Mouse (Mus musculus) kidney, adult 2 months (tissue): ENCODE measurements around the gene P3h2. TPM values are rescaled to one million over a fixed set of nuclear protein-coding genes. Genes with fewer than 3 reads are reported as not detected.

ENCODE experiments used
- DNase-seq: peaks from one replicate; pipeline ENCODE4 v3.0.0; 2021
- H3K27ac ChIP-seq: fragments of 200-500 bp; 2 replicates; pipeline ENCODE4 v1.5.1; 2012; ENCODE audit warnings: low read depth, low read length, control low read depth, inconsistent platforms; ENCODE audit not compliant: insufficient read depth
- H3K27me3 ChIP-seq: fragments of 200-500 bp; replicated peaks from 2 replicates; pipeline ENCODE4 v1.6.1; 2012; ENCODE audit warnings: mild to moderate bottlenecking, moderate library complexity, low read length, inconsistent platforms; ENCODE audit not compliant: control insufficient read depth, insufficient read depth
- H3K36me3 ChIP-seq: fragments of 200-500 bp; 2 replicates; pipeline ENCODE4 v1.6.1; 2012; ENCODE audit warnings: mild to moderate bottlenecking, moderate library complexity, low read length, inconsistent platforms; ENCODE audit not compliant: control insufficient read depth, insufficient read depth
- H3K4me1 ChIP-seq: fragments of 200-500 bp; 2 replicates; pipeline ENCODE4 v1.6.1; 2011; ENCODE audit warnings: low read length; ENCODE audit not compliant: control insufficient read depth, insufficient read depth
- H3K4me3 ChIP-seq: fragments of 200-500 bp; 2 replicates; pipeline ENCODE4 v1.5.1; 2011; ENCODE audit warnings: mild to moderate bottlenecking, low read depth, low read length, control low read depth; ENCODE audit not compliant: insufficient read depth
- CTCF ChIP-seq: fragments of 200-500 bp; conservative IDR thresholded peaks from 2 replicates; pipeline ENCODE4 v1.5.1; 2011; ENCODE audit warnings: low read depth, mild to moderate bottlenecking, control low read depth, low read length, moderate library complexity, mixed read lengths; ENCODE audit not compliant: insufficient read depth, insufficient read length
- POLR2A ChIP-seq: fragments of 200-500 bp; IDR thresholded peaks from one replicate; pipeline ENCODE4 v1.6.1; 2011; ENCODE audit warnings: low read depth, low read length, control low read depth
- WGBS: fragments of 180-500 bp; shearing (Covaris S2); methylation state at CpG from one replicate; pipeline ENCODE4 v1.1.7; 2018; 5-methylcytosine and 5-hydroxymethylcytosine counted together
- polyA plus RNA-seq: library from polyadenylated mRNA; depleted of rRNA; stranded (reverse); fragments of >200 nt; gene quantifications from 2 replicates; pipeline ENCODE4 v1.2.3, GENCODE M21; 2012

P3h2 gene
- polyA plus RNA-seq, 1 experiment: 60.1 TPM

DNA sequence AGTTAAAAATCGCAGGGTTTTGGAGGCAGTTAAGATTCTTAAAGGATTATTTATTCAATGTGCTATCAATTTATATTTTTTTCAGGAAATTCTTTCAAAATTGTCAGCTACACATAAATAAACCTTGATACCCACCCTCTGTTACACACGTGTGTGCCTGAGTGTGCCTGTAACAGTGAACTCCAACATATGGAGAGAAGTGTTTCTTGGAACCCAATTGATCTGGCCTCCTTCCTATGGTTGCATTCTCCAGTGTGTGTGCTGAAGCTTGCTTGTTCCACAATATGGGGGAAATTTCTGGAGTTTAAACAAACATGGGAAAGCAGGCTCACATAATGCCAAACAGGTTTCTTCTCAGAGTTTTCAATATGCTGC is 63.7 kb downstream of the P3h2 start:
- no peaks in the 10 kb centered on the region; the same call in 1 of the 2 replicates for H3K36me3 ChIP-seq
- TF ChIP-seq CTCF (no peak), POLR2A (no peak)
- no peaks in the 10 kb centered on the region for H3K27me3 ChIP-seq
- peaks cover 37% of the 10 kb centered on the region for H3K4me1 ChIP-seq
- peak overlapping the region; percentile 31; the same call in 1 of the 2 replicates for H3K27ac ChIP-seq
- DNase-seq: no peak
- 57% methylated on average over 2 of the region's 2 CpGs for WGBS
- H3K4me3 ChIP-seq: no peak overlapping the region

DNA sequence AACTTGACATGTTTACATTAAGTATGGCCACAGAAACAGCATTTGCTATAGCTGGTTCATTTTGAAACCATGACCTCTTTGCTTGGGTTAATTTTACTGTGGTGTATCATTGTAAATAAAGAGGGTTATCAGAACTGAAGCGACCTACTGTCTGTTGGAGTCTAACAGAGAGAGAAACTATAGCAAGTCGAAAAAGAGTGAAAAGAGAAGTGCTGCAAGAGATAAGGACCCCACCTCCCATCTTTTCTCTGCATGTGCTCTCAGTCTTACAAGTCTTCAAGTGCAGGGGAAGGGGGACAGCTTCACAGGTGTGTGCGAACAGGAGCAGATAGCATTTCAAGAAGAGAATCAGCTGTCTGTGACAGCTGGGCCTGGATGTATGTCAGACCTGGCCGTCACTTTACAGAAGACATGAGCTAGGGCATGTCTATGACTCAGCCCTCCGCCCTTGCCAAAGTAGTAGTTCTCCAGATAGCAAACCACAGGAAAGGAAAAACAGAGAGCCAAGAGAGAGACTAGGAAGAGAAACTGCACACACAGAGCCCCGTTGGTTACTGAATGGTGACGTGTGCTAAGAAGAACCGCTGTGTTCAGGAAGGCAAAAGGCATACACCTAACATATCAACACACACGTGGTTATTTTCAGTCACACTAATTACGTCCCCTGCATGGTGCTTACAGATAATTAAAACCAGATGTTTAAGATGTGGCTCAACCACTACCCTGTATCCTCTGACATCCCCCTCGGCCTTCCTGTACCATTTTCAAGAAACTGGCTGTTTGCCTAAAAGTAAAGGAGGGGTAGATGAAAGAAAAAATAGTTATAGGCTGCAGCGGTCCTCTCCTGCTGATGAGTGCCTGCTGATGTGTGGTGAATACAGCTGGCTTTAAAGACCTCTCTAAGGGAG is 64.3 kb downstream of the P3h2 start:
- peak; percentile 29 for DNase-seq
- H3K4me1 ChIP-seq: peaks cover 31% of the 10 kb centered on the region
- H3K27me3 ChIP-seq: no peaks in the 10 kb centered on the region
- TF ChIP-seq CTCF (no peak), POLR2A (no peak)
- H3K36me3 ChIP-seq: no peaks in the 10 kb centered on the region; the same call in 1 of the 2 replicates
- 0 out of 2 replicates have a peak overlapping the region, but pooled peaks have one; percentile 0 for H3K27ac ChIP-seq
- 52% methylated on average over 12 of the region's 12 CpGs for WGBS
- no peak overlapping the region for H3K4me3 ChIP-seq

DNA sequence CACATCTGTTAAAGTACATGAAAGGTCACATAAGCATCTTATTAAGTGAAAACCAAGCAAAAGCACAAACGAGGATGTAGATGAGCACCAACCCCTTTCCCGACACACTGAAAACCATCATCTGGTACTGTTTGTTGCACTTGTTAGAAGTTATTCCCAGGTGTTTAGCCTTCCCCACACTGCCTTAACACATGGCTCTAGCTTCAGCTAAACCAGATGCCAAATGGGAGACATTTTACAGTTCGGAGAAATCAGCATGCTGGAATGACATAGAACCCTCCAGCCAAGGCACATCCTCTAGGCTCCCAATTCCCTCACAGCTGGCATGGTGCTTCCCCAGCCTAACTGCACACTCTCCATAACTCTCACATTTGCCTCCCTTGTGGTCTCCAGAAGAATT is 66.3 kb downstream of the P3h2 start:
- 72% methylated on average over 3 of the region's 3 CpGs for WGBS
- no peak overlapping the region for H3K27ac ChIP-seq
- no peaks in the 10 kb centered on the region for H3K27me3 ChIP-seq
- no peak overlapping the region for H3K4me3 ChIP-seq
- H3K36me3 ChIP-seq: no peaks in the 10 kb centered on the region
- TF ChIP-seq POLR2A (no peak), CTCF (no peak)
- DNase-seq: no peak
- H3K4me1 ChIP-seq: peaks cover 24% of the 10 kb centered on the region

DNA sequence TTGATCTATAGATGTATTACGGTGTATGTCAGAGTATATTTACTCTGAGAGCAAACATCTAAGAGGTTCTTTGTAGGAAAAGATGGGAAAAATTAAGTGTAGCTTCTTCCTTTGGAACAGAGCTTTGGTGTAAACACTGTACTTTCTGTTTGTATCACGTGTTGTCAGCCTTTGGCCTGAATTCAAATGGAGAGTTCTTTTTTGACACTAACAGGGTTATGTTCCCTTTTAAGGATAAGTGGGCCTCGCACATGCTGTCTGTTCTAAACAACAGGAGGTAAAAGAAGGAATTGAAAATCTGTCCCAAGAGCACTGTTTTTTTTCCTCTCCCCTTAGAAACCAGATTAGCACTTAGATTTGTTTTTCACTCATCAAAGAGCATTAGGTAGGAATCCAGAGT is 70.1 kb downstream of the P3h2 start:
- H3K4me3 ChIP-seq: no peak overlapping the region
- WGBS: 37% methylated on average over 3 of the region's 3 CpGs
- TF ChIP-seq POLR2A: no peak
- TF ChIP-seq CTCF: no peak
- peak; percentile 74 for DNase-seq
- H3K4me1 ChIP-seq: peaks cover 7% of the 10 kb centered on the region
- H3K27me3 ChIP-seq: no peaks in the 10 kb centered on the region
- H3K27ac ChIP-seq: no peak overlapping the region
- no peaks in the 10 kb centered on the region for H3K36me3 ChIP-seq

DNA sequence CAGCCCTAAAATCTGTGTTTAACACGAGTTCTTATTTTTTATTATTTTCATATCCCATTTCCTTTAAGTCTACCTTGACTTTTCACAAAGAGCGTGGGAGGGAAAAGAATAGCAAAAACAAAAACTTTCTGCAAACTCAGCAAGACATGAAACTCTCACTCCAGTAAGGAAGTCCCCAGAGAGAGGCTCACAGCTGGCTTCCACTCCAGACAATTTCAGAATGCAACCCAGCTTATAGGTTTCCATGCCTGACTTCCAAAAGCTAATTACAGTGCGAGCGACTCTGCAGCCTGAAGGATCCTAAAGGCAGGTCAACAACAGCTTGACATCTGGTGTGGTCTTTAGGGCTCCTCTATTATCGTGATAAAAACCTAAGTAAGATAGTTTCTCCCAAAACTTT is 70.5 kb downstream of the P3h2 start:
- Histone ChIP-seq H3K4me1 (peaks cover 7% of the 10 kb centered on the region), H3K36me3 (no peaks in the 10 kb centered on the region), H3K4me3 (no peak overlapping the region), H3K27ac (peak overlapping the region; percentile 2; the same call in 1 of the 2 replicates), H3K27me3 (no peaks in the 10 kb centered on the region)
- 50% methylated on average over 5 of the region's 5 CpGs for WGBS
- no peak for TF ChIP-seq POLR2A
- DNase-seq: no peak

DNA sequence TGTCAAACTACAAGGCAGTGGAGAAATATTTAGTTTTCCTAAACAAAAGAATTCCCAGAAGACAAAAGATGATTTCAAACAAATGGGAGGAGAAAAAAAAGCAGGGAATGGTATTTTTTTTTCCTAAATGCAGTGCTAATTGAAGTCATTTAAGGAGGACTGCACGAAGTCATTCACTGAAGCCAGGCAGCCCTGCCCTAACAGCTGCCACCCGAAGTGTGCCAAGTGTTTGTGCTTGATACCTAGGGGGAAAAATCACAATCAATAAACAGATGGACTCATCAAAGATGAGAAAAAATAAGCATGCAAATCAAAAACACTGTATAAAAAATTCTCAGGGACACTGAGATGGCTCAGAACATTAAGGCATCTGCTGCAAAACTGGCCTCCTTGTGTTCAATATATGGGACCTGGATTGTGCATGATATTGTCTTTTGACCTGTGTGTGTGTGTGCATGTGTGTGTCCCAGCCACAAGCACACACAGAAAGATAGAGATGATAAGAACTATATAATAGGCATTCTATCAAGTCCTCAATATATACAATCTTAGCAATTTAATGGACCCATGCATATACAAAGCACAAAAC is 76.1 kb downstream of the P3h2 start:
- DNase-seq: no peak
- H3K27ac ChIP-seq: no peak overlapping the region
- H3K36me3 ChIP-seq: no peaks in the 10 kb centered on the region
- TF ChIP-seq CTCF: no peak
- no peak for TF ChIP-seq POLR2A
- 50% methylated on average over 2 of the region's 2 CpGs for WGBS
- no peak overlapping the region for H3K4me3 ChIP-seq
- H3K4me1 ChIP-seq: peaks cover 10% of the 10 kb centered on the region
- no peaks in the 10 kb centered on the region for H3K27me3 ChIP-seq

DNA sequence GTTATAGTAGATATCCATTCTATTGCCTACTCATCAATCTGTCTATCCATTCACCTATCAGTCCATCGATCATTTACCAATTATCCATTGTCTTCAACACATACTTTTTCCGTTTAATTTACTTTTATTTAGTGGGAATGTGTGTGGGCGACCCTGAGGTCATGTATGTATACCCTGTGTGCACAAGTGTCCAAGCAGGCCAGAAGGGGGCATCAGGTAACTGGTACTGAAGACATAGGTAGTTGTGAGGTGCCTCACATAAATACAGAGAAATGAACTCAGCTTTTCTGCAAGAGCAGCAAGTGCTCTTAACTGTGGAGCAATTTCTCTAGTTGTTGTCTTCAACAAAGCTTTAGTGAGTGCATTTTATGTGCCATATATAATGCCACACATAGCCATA is 79.2 kb downstream of the P3h2 start:
- WGBS: 80% methylated on average over 3 of the region's 3 CpGs
- DNase-seq: no peak
- Histone ChIP-seq H3K36me3 (no peaks in the 10 kb centered on the region), H3K27ac (no peak overlapping the region), H3K27me3 (no peaks in the 10 kb centered on the region), H3K4me1 (peaks cover 15% of the 10 kb centered on the region), H3K4me3 (no peak overlapping the region)
- TF ChIP-seq POLR2A (no peak), CTCF (peak; percentile 49)
